Mouse (Mus musculus): Measurements from ENCODE around the gene Carmil2.

DNA sequence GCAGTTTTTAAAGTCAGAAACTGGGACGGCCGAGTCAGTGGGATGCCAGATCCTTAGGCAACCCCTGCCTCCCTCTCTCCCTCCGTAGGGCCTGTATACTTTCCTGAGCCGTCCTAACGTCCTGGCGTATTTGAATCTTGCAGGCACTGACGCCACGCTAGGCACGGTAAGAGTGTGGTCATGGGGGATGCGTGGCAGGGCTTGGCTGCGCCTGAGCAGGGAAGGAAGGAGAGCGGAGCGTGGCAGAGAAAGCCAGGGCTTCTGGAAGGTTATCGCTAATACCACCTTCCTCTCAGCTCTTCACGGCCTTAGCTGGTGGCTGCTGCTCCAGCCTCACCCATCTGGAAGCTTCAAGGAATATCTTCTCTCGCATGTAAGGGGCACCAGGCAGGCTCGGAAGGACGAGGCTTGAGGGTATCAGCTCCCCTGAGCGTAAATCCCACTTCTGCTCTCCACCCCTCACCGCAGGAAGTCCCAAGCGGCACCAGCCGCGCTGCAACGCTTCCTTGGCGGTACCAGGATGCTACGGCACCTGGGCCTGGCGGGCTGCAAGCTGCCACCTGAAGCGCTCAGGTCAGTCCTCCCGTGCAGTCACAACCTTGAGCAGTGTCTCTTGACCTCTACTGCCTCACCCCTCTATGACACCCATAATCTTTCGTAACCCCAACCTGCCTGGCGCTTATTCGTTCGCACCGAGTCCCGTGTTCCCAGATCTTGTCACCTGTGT lies 3.3 kb downstream of the Carmil2 start:
- no peak for TF ChIP-seq NRF1 (IDR thresholded peaks at IDR 0.05; ENCODE audit: low read depth, low read length)
- no peak for TF ChIP-seq CTCF (conservative IDR thresholded peaks at IDR 0.05 in 1 of 2, IDR thresholded peaks at IDR 0.05 in 1 of 2; ENCODE audit: low read depth in 2 of 2, low read length in 2 of 2)
- TF ChIP-seq KAT2A (IDR thresholded peaks at IDR 0.05; ENCODE audit: insufficient replicate concordance, low read length): no peak
- TF ChIP-seq USF2 (conservative IDR thresholded peaks at IDR 0.05; ENCODE audit: low read depth, low read length): no peak
- TF ChIP-seq POLR2A (IDR thresholded peaks at IDR 0.05; ENCODE audit: low read depth, low read length): no peak
- TF ChIP-seq EP300 (IDR thresholded peaks at IDR 0.05; ENCODE audit: low read length): no peak
- no peak for TF ChIP-seq RCOR1 (conservative IDR thresholded peaks at IDR 0.05; ENCODE audit: low read depth, low read length)
- no peak for TF ChIP-seq ZKSCAN1 (IDR thresholded peaks at IDR 0.05; ENCODE audit: borderline replicate concordance, low read depth, low read length)
- TF ChIP-seq BHLHE40 (IDR thresholded peaks at IDR 0.05; ENCODE audit: low read depth, low read length): no peak
- TF ChIP-seq CHD2 (IDR thresholded peaks at IDR 0.05; ENCODE audit: low read length): no peak
